Mouse (Mus musculus) limb, embryonic 10.5 days (tissue): ENCODE data around the gene Cacna2d3. TPM values are rescaled to one million over a fixed set of nuclear protein-coding genes. Genes with fewer than 3 reads are reported as not detected.

Experiments
- DNase-seq: peaks from one replicate; pipeline ENCODE4 v3.0.0-alpha.2; 2017; ENCODE audit warnings: low spot score
- H3K27ac ChIP-seq: fragments of 300-500 bp; sonication (generic); 2 replicates; pipeline ENCODE4 v1.5.1; 2016; ENCODE audit warnings: mild to moderate bottlenecking
- H3K27me3 ChIP-seq: fragments of 300-500 bp; sonication (generic); 2 replicates; pipeline ENCODE4 v1.6.1; 2016; ENCODE audit warnings: low read depth, mild to moderate bottlenecking; ENCODE audit not compliant: poor library complexity, severe bottlenecking
- H3K36me3 ChIP-seq: fragments of 300-500 bp; sonication (generic); 2 replicates; pipeline ENCODE4 v1.6.1; 2016; ENCODE audit warnings: mild to moderate bottlenecking, moderate library complexity
- H3K4me1 ChIP-seq: fragments of 300-500 bp; sonication (generic); 2 replicates; pipeline ENCODE4 v1.6.1; 2016
- H3K4me3 ChIP-seq: fragments of 300-500 bp; sonication (generic); 2 replicates; pipeline ENCODE4 v1.5.1; 2016; ENCODE audit warnings: mild to moderate bottlenecking, moderate library complexity
- H3K9me3 ChIP-seq: fragments of 300-500 bp; sonication (generic); replicated peaks from 2 replicates; pipeline ENCODE4 v1.6.1; 2016; ENCODE audit warnings: mild to moderate bottlenecking
- WGBS: fragments of 180-500 bp; shearing (Covaris S2); methylation state at CpG from one replicate; pipeline ENCODE4 v1.1.7; 2016; 5-methylcytosine and 5-hydroxymethylcytosine counted together
- polyA plus RNA-seq: library from polyadenylated mRNA; unstranded; fragments of >200 nt; fragmentation: Nextera tagmentation; extraction: Ambion mirVana; gene quantifications from 2 replicates; pipeline ENCODE4 v1.2.1, GENCODE M21; 2016

Gene Cacna2d3
- polyA plus RNA-seq, 1 experiment from 2014 or later: 0.86 TPM

- Histone ChIP-seq H3K4me3 (no peak overlapping the region), H3K9me3 (no peaks in the 10 kb centered on the region), H3K4me1 (peaks cover 7% of the 10 kb centered on the region), H3K27me3 (no peaks in the 10 kb centered on the region), H3K27ac (no peak overlapping the region), H3K36me3 (no peaks in the 10 kb centered on the region)
- 77% methylated on average over 5 of the region's 5 CpGs for WGBS
- no peak for DNase-seq
Measured at GRCm38 (mm10) chr14:29183730-29184129, 537.9 kb downstream of the Cacna2d3 start.

GRCm38 (mm10) chr14:29179397-29179888, 542.2 kb downstream of the Cacna2d3 start:
- Histone ChIP-seq H3K27ac (0 out of 2 replicates have a peak overlapping the region, but pooled peaks have one; percentile 9), H3K36me3 (no peaks in the 10 kb centered on the region), H3K4me1 (peaks cover 10% of the 10 kb centered on the region), H3K27me3 (no peaks in the 10 kb centered on the region), H3K9me3 (no peaks in the 10 kb centered on the region), H3K4me3 (no peak overlapping the region)
- 71% methylated on average over 11 of the region's 11 CpGs for WGBS
- DNase-seq: no peak

DNA sequence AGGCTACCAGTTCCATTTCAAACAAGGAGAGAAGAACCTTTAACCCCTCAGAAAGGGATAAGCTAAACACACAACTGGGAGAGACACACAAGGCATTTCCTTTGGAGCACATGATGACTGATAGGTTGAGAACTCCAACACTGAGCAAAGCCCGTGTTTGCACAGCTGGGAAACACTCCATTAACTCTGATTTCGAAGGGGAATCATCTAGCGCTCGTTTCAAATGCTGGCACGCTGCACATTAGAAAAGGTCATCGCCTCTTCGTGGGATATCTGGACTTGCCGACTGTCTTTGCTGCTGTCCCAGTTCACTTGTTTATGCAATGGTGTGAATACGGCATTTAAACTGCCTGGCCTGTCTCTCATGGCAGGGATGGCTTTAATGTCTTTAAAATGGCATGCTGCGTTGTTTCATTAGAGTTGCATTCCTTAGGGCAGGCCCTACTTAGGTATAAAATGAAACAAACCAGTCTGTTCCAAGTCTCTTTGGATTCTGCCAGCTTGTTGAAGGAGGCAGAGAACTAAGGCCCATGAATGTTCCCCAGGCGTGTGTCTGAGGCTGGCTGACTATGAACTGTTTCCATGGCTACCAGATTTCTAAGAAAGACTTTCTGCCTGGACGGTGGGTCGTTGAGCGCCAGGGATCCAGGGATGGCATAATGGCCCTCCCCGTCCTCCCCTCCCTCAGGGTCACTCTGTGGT, 542.8 kb downstream of the Cacna2d3 start:
- Histone ChIP-seq H3K4me3 (no peak overlapping the region), H3K27me3 (no peaks in the 10 kb centered on the region), H3K9me3 (no peaks in the 10 kb centered on the region), H3K27ac (0 out of 2 replicates have a peak overlapping the region, but pooled peaks have one; percentile 9), H3K4me1 (peaks cover 10% of the 10 kb centered on the region), H3K36me3 (no peaks in the 10 kb centered on the region)
- DNase-seq: no peak
- WGBS: 58% methylated on average over 15 of the region's 15 CpGs

DNA sequence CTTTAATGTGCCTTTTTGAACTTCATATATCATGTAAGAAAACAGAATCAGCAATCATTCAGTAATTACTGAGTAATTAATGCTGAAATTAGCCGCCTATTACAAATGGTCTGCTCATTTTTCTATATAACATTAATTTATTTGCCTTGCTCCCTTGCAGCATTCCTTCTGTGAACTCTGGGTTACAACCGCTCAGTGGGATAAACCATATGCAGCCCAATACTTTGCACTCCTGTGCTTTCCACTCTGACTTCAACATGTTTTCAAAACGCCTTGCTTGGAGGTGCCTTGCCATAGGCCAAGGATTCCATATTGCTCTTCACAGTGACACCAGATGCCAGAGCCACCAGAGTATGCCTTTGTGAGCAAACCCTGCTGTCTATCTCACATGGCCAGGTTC, 546.9 kb downstream of the Cacna2d3 start:
- no peaks in the 10 kb centered on the region for H3K36me3 ChIP-seq
- H3K4me1 ChIP-seq: peaks cover 22% of the 10 kb centered on the region
- WGBS: 92% methylated on average over 3 of the region's 3 CpGs
- no peak for DNase-seq
- no peaks in the 10 kb centered on the region for H3K27me3 ChIP-seq
- H3K4me3 ChIP-seq: no peak overlapping the region
- no peak overlapping the region for H3K27ac ChIP-seq
- H3K9me3 ChIP-seq: no peaks in the 10 kb centered on the region

- DNase-seq: no peak
- Histone ChIP-seq H3K4me1 (peaks cover 12% of the 10 kb centered on the region), H3K27me3 (no peaks in the 10 kb centered on the region), H3K9me3 (no peaks in the 10 kb centered on the region), H3K4me3 (no peak overlapping the region), H3K27ac (no peak overlapping the region), H3K36me3 (no peaks in the 10 kb centered on the region)
- 57% methylated on average over 2 of the region's 2 CpGs for WGBS
Measured at GRCm38 (mm10) chr14:29172207-29172606, 549.5 kb downstream of the Cacna2d3 start.

- Histone ChIP-seq H3K4me1 (peaks cover 32% of the 10 kb centered on the region), H3K4me3 (no peak overlapping the region), H3K36me3 (no peaks in the 10 kb centered on the region), H3K27ac (peak overlapping the region; percentile 63), H3K9me3 (no peaks in the 10 kb centered on the region), H3K27me3 (no peaks in the 10 kb centered on the region)
- 76% methylated on average over 6 of the region's 6 CpGs for WGBS
- peak; percentile 37 for DNase-seq
Measured at GRCm38 (mm10) chr14:29164653-29165030, 557.0 kb downstream of the Cacna2d3 start.

GRCm38 (mm10) chr14:29163998-29164652, 557.5 kb downstream of the Cacna2d3 start:
- peak; percentile 33 for DNase-seq
- no peaks in the 10 kb centered on the region for H3K27me3 ChIP-seq
- H3K36me3 ChIP-seq: no peaks in the 10 kb centered on the region
- 27% methylated on average over 4 of the region's 4 CpGs for WGBS
- peaks cover 3% of the 10 kb centered on the region; the same call in 1 of the 2 replicates for H3K9me3 ChIP-seq
- H3K27ac ChIP-seq: peak overlapping the region; percentile 63
- no peak overlapping the region for H3K4me3 ChIP-seq
- H3K4me1 ChIP-seq: peaks cover 32% of the 10 kb centered on the region

DNA sequence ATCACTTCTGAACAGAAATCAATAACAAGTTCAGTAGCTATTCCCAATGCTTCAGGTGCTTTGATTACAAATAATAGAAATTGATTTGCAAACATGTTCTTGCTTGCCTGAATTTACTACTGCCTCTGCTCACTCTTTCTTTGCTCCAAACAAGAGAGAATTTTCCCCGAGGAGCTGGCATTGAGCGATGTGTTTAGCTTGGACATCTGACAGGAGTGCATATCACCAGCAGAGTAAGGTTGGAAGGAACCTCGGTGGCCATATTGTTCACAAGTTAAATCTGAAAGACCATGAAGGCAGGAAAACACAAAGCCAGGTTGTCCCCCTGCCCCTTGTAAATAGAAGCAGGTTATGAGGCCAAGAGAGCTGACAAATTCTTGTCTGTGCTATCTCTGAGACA, 561.9 kb downstream of the Cacna2d3 start:
- Histone ChIP-seq H3K4me3 (no peak overlapping the region), H3K4me1 (peaks cover 28% of the 10 kb centered on the region), H3K27ac (no peak overlapping the region), H3K36me3 (no peaks in the 10 kb centered on the region), H3K27me3 (no peaks in the 10 kb centered on the region), H3K9me3 (peaks cover 3% of the 10 kb centered on the region; the same call in 1 of the 2 replicates)
- no peak for DNase-seq
- 97% methylated on average over 3 of the region's 3 CpGs for WGBS

DNA sequence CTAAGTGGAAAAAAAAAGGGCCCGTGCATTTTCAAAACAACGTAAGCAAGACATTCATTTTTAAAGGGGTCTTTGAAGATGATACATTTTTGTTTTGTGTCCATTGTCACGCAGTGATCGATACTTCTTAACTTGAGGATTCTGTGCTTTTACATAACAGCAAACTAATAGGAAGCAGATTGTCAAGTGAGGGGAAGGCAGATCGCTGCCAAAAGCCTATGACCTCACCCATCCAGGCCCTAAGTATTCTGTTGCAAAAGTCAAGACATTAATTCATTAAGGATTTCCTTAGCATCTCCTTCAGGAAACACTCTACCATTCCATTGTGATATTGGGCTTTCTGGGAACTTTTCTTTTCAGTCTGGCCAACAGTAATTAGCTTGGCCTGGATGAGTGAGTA, 564.6 kb downstream of the Cacna2d3 start:
- peaks cover 10% of the 10 kb centered on the region for H3K4me1 ChIP-seq
- no peaks in the 10 kb centered on the region for H3K27me3 ChIP-seq
- DNase-seq: no peak
- no peaks in the 10 kb centered on the region for H3K36me3 ChIP-seq
- no peak overlapping the region for H3K4me3 ChIP-seq
- H3K9me3 ChIP-seq: peaks cover 3% of the 10 kb centered on the region; the same call in 1 of the 2 replicates
- WGBS: 77% methylated on average over 5 of the region's 5 CpGs
- no peak overlapping the region for H3K27ac ChIP-seq

- no peak for DNase-seq
- Histone ChIP-seq H3K9me3 (no peaks in the 10 kb centered on the region), H3K4me1 (no peaks in the 10 kb centered on the region), H3K36me3 (no peaks in the 10 kb centered on the region), H3K4me3 (no peak overlapping the region), H3K27ac (no peak overlapping the region), H3K27me3 (no peaks in the 10 kb centered on the region)
- 63% methylated on average over 2 of the region's 2 CpGs for WGBS
Measured at GRCm38 (mm10) chr14:29144184-29144583, 577.5 kb downstream of the Cacna2d3 start.

DNA sequence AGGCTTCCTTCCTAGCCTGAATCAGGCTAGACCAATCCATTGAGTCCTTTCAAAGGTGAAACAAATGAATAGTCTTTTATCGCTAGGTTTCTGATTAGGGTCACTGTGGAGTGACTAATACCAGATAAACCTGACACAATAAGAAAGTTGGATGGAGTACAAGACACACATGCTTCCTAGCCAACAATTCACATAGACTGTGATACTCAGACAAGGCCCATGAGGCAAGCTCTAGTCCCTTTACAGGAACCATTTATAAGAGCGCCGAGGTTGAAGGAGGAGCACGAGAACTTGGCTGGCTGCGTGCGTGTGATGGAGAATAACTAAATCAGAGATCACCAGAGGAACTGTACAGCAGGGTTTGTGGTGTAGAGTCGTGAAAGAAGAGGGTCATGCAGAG, 584.0 kb downstream of the Cacna2d3 start:
- Histone ChIP-seq H3K27ac (no peak overlapping the region), H3K27me3 (no peaks in the 10 kb centered on the region), H3K36me3 (no peaks in the 10 kb centered on the region), H3K4me1 (peaks cover 23% of the 10 kb centered on the region), H3K9me3 (no peaks in the 10 kb centered on the region), H3K4me3 (no peak overlapping the region)
- WGBS: 93% methylated on average over 7 of the region's 7 CpGs
- DNase-seq: no peak

DNA sequence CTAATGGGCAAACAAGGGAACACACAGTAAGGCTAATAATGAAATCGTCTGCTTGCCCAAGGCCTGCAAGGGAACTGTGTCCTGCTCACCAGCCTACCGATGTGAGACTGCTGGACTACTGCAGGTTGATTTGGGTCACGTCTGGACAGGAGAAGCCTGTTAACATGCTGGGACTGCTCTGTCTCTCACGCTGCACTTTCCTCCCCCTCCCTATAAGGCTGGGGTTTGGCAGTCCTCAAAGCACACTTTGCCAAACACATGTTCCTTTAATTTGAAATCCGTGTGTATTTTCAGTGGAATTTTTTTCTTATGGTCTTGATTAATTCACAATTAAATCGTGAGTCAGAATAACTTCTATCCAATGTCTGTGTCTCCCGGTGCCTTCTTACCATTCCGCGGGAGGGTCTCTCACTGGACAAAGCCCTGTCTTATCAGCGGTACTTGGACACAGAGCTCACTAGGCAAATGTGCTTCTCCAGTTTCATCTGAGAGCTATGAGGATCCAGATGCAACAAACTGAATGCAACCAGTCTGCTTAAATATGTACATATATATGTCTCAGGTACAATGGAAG, 584.6 kb downstream of the Cacna2d3 start:
- 78% methylated on average over 10 of the region's 10 CpGs for WGBS
- no peak for DNase-seq
- H3K27me3 ChIP-seq: no peaks in the 10 kb centered on the region

DNA sequence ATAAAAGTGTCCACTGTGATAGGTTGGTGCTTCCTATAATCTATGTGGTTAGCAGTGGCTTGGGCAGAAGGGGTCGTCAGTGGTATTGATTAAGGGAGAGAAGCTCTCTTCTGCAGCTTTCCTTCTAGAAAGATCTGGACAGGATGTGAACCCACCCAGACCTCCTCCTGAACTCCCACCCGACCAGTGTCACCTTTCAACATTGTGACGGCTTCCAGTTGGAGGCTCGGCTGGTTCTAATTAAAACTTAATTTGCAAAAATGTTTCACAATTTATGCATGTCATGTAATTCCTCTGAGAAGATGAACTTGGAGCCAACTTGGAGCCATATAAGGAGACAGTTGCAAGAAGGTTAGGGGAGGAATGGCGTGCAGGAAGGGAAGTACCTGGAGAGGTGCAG, 586.8 kb downstream of the Cacna2d3 start:
- no peaks in the 10 kb centered on the region for H3K9me3 ChIP-seq
- no peak for DNase-seq
- 37% methylated on average over 5 of the region's 5 CpGs for WGBS
- H3K4me1 ChIP-seq: peaks cover 23% of the 10 kb centered on the region
- H3K27ac ChIP-seq: peak overlapping the region; percentile 10; the same call in 1 of the 2 replicates
- no peak overlapping the region for H3K4me3 ChIP-seq
- H3K36me3 ChIP-seq: no peaks in the 10 kb centered on the region
- H3K27me3 ChIP-seq: no peaks in the 10 kb centered on the region

More for the DNA sequence above, 584.6 kb downstream of the Cacna2d3 start:
- no peaks in the 10 kb centered on the region for H3K9me3 ChIP-seq
- H3K4me1 ChIP-seq: peaks cover 23% of the 10 kb centered on the region
- H3K27ac ChIP-seq: no peak overlapping the region
- no peak overlapping the region for H3K4me3 ChIP-seq
- H3K36me3 ChIP-seq: no peaks in the 10 kb centered on the region
